Mouse (Mus musculus) midbrain, embryonic 16.5 days (tissue): ENCODE results near the gene Agmat. TPM values are rescaled to one million over a fixed set of nuclear protein-coding genes. Genes with fewer than 3 reads are reported as not detected.

Source experiments
- ATAC-seq: fragments of 200-750 bp; cut with Nextera tagmentation; 2 replicates; pipeline ENCODE4 v1.8.0; 2017; ENCODE audit warnings: moderate TSS enrichment
- H3K27ac ChIP-seq: fragments of 300-500 bp; sonication (generic); 2 replicates; pipeline ENCODE4 v1.5.1; 2014; ENCODE audit warnings: mild to moderate bottlenecking, low read length, mixed read lengths
- H3K27me3 ChIP-seq: fragments of 300-500 bp; sonication (generic); 2 replicates; pipeline ENCODE4 v1.6.1; 2014; ENCODE audit warnings: low read depth, low read length, mixed read lengths; ENCODE audit not compliant: control insufficient read depth, insufficient read depth
- H3K36me3 ChIP-seq: fragments of 300-500 bp; sonication (generic); 2 replicates; pipeline ENCODE4 v1.6.1; 2014; ENCODE audit warnings: mild to moderate bottlenecking, low read length, moderate library complexity, mixed read lengths; ENCODE audit not compliant: control insufficient read depth, insufficient read depth
- H3K4me1 ChIP-seq: fragments of 300-500 bp; sonication (generic); 2 replicates; pipeline ENCODE4 v1.6.1; 2014; ENCODE audit warnings: mild to moderate bottlenecking, low read length, mixed read lengths; ENCODE audit not compliant: control insufficient read depth, insufficient read depth
- H3K4me2 ChIP-seq: fragments of 300-500 bp; sonication (generic); 2 replicates; pipeline ENCODE4 v1.6.1; 2014; ENCODE audit warnings: mild to moderate bottlenecking, low read length, mixed read lengths
- H3K4me3 ChIP-seq: fragments of 300-500 bp; sonication (generic); 2 replicates; pipeline ENCODE4 v1.5.1; 2014; ENCODE audit warnings: low read depth, mild to moderate bottlenecking, low read length, moderate library complexity, mixed read lengths
- H3K9ac ChIP-seq: fragments of 300-500 bp; sonication (generic); 2 replicates; pipeline ENCODE4 v1.6.1; 2014; ENCODE audit warnings: low read depth, low read length, mixed read lengths
- H3K9me3 ChIP-seq: fragments of 300-500 bp; sonication (generic); replicated peaks from 2 replicates; pipeline ENCODE4 v1.6.1; 2014; ENCODE audit warnings: mild to moderate bottlenecking, low read length, mixed read lengths; ENCODE audit not compliant: control insufficient read depth, poor library complexity, severe bottlenecking
- WGBS: fragments of 180-500 bp; shearing (Covaris S2); extraction: QIAGEN DNeasy Blood & Tissue Kit; methylation state at CpG from one replicate; pipeline ENCODE4 v1.1.7; 2014; 5-methylcytosine and 5-hydroxymethylcytosine counted together
- polyA plus RNA-seq: library from polyadenylated mRNA; unstranded; fragments of >200 nt; fragmentation: Nextera tagmentation; extraction: Ambion mirVana; gene quantifications from 2 replicates; pipeline ENCODE4 v1.2.1, GENCODE M21; 2015

The Agmat gene
- polyA plus RNA-seq, 1 experiment from 2014 or later: not detected

- no peaks in the 10 kb centered on the region for H3K36me3 ChIP-seq
- peaks cover 20% of the 10 kb centered on the region for H3K4me1 ChIP-seq
- no peak overlapping the region for H3K27ac ChIP-seq
- no peak overlapping the region for H3K4me2 ChIP-seq
- no peaks in the 10 kb centered on the region for H3K27me3 ChIP-seq
- ATAC-seq: no peak
- no peak overlapping the region for H3K4me3 ChIP-seq
- no peaks in the 10 kb centered on the region for H3K9me3 ChIP-seq
- H3K9ac ChIP-seq: no peak overlapping the region
- 94% methylated on average over 1 of the region's 1 CpGs for WGBS
Observed at GRCm38 (mm10) chr4:141719304-141719703, 27.2 kb upstream of the Agmat start.

- no peaks in the 10 kb centered on the region for H3K27me3 ChIP-seq
- 84% methylated on average over 6 of the region's 6 CpGs for WGBS
- no peak overlapping the region for H3K4me3 ChIP-seq
- H3K9ac ChIP-seq: no peak overlapping the region
- H3K27ac ChIP-seq: no peak overlapping the region
- no peak for ATAC-seq
- no peak overlapping the region; the same call in 1 of the 2 replicates for H3K4me2 ChIP-seq
- peaks cover 20% of the 10 kb centered on the region for H3K4me1 ChIP-seq
- H3K9me3 ChIP-seq: no peaks in the 10 kb centered on the region
- H3K36me3 ChIP-seq: no peaks in the 10 kb centered on the region
Observed at GRCm38 (mm10) chr4:141720761-141721523, 25.5 kb upstream of the Agmat start.

DNA sequence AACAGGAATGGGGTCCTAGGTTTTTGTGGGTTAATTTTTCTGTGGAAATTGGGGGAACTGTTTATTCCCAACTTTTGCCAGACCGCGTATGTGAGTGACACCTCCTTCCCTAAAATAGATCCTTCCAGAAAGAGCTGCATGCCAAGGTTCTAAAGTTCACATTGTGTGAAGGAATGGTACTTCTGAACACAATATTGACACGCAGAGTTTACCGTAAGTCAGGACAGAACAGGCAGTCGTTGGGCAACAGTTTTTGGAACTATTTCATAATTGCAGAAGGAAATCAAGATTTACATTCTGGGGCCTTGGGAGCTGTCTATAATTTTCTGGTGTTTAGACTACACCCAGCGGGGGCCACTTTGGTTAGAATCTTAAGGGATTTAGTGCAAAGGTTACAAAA lies 24.5 kb upstream of the Agmat start:
- H3K4me1 ChIP-seq: peaks cover 20% of the 10 kb centered on the region
- ATAC-seq: no peak
- 83% methylated on average over 6 of the region's 6 CpGs for WGBS
- no peaks in the 10 kb centered on the region for H3K27me3 ChIP-seq
- H3K4me2 ChIP-seq: peak overlapping the region; percentile 76
- H3K9me3 ChIP-seq: no peaks in the 10 kb centered on the region
- H3K36me3 ChIP-seq: no peaks in the 10 kb centered on the region
- H3K9ac ChIP-seq: no peak overlapping the region
- no peak overlapping the region for H3K27ac ChIP-seq
- H3K4me3 ChIP-seq: peak overlapping the region; percentile 99

GRCm38 (mm10) chr4:141722731-141723672 lies 23.5 kb upstream of the Agmat start, which contains the start of gene Ddi2:
Gene Ddi2, minus strand, starts transcription at chr4:141723419.
- Histone ChIP-seq H3K27ac (peak within 1 kb of the TSS; percentile 85), H3K4me3 (peak within 1 kb of the TSS; percentile 99), H3K4me1 (peaks cover 20% of the 10 kb centered on the region), H3K27me3 (no peaks in the 10 kb centered on the region), H3K9me3 (no peaks in the 10 kb centered on the region), H3K9ac (peak within 1 kb of the TSS; percentile 79), H3K4me2 (peak within 1 kb of the TSS; percentile 76), H3K36me3 (no peaks in the 10 kb centered on the region)
- 1% methylated on average over 60 of the region's 105 CpGs for WGBS
- ATAC-seq: peak; percentile 93

- Histone ChIP-seq H3K4me3 (peak overlapping the region; percentile 99), H3K27ac (peak overlapping the region; percentile 85), H3K36me3 (no peaks in the 10 kb centered on the region), H3K4me1 (peaks cover 20% of the 10 kb centered on the region), H3K9ac (peak overlapping the region; percentile 79), H3K9me3 (no peaks in the 10 kb centered on the region), H3K4me2 (peak overlapping the region; percentile 73), H3K27me3 (no peaks in the 10 kb centered on the region)
- ATAC-seq: peak; percentile 73
- 5% methylated on average over 13 of the region's 13 CpGs for WGBS
Observed at GRCm38 (mm10) chr4:141723673-141724068, 22.8 kb upstream of the Agmat start.

GRCm38 (mm10) chr4:141724594-141724993 lies 21.9 kb upstream of the Agmat start:
- H3K4me2 ChIP-seq: no peak overlapping the region
- no peak overlapping the region for H3K27ac ChIP-seq
- no peaks in the 10 kb centered on the region for H3K9me3 ChIP-seq
- H3K27me3 ChIP-seq: no peaks in the 10 kb centered on the region
- H3K4me1 ChIP-seq: peaks cover 20% of the 10 kb centered on the region
- H3K36me3 ChIP-seq: no peaks in the 10 kb centered on the region
- 72% methylated on average over 11 of the region's 11 CpGs for WGBS
- no peak overlapping the region for H3K9ac ChIP-seq
- no peak overlapping the region for H3K4me3 ChIP-seq
- no peak for ATAC-seq

- WGBS: 80% methylated on average over 5 of the region's 5 CpGs
- no peaks in the 10 kb centered on the region for H3K9me3 ChIP-seq
- peaks cover 20% of the 10 kb centered on the region for H3K4me1 ChIP-seq
- no peak overlapping the region for H3K27ac ChIP-seq
- ATAC-seq: no peak
- 0 out of 2 replicates have a peak, but pooled peaks cover 2% of the 10 kb centered on the region for H3K27me3 ChIP-seq
- H3K36me3 ChIP-seq: no peaks in the 10 kb centered on the region
- H3K4me2 ChIP-seq: no peak overlapping the region
- no peak overlapping the region for H3K4me3 ChIP-seq
- H3K9ac ChIP-seq: no peak overlapping the region
Observed at GRCm38 (mm10) chr4:141725277-141725676, 21.2 kb upstream of the Agmat start.

GRCm38 (mm10) chr4:141725738-141726137 lies 20.7 kb upstream of the Agmat start:
- Histone ChIP-seq H3K9me3 (no peaks in the 10 kb centered on the region), H3K9ac (no peak overlapping the region), H3K36me3 (no peaks in the 10 kb centered on the region), H3K27ac (no peak overlapping the region), H3K4me3 (no peak overlapping the region), H3K27me3 (0 out of 2 replicates have a peak, but pooled peaks cover 2% of the 10 kb centered on the region), H3K4me1 (peaks cover 16% of the 10 kb centered on the region), H3K4me2 (no peak overlapping the region)
- WGBS: 63% methylated on average over 3 of the region's 3 CpGs
- no peak for ATAC-seq
